Mouse (Mus musculus): ENCODE measurements around the gene Polr3k. TPM values are rescaled to one million over a fixed set of nuclear protein-coding genes. Genes with fewer than 3 reads are reported as not detected.

Polr3k gene
- total RNA-seq (2021): 10 to 100 TPM in 1 of 2 experiments, 1 to 10 TPM in 1; 8.5 to 10.8 TPM
- long read RNA-seq, experiment 1, transcript Polr3k-201 (3 exons, 2,948 nt): major isoform, 47 of 49 reads
- long read RNA-seq, experiment 1, partial matches to known transcripts: 1 of 49 reads
- long read RNA-seq, experiment 1, other reads (novel, unspliced or antisense): 1 of 49 reads
- long read RNA-seq, experiment 2, transcript Polr3k-201 (3 exons, 2,948 nt): major isoform, 35 of 36 reads
- long read RNA-seq, experiment 2, partial matches to known transcripts: 1 of 36 reads
- long read RNA-seq, experiment 2, other reads (novel, unspliced or antisense): 0 of 36 reads

DNA sequence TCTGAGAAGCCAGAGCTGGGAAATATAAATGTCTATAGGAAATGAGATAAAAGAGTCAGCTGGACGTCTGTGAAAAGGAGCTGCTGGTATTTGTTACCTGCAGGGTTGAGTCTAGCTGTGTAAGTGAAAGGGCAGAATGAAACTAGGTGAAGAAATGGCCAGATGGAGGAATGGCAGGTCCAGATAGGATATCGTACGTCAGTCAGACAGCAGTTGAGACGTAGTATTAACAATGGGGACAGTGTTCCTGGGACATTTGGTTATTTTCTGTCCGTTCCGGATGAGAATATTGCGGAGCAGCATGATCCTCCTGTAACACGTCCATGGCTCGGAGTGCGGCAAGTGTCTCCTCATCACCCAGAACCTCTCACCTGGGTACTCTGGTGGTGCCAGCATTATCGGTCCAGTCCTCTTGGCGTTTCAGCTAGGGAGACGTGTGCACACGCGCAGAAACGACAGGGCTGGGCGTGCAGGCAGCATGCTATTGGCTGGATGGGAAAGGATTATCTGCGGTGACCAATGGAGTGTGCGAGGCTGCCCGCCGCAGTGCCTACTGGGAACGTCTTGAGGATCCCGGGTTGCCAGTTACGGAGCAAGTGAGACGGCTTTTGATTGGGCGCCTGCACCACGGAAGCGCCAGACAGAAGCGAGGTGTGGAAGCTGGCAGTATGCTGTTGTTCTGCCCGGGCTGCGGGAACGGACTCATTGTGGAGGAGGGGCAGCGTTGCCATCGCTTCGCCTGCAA, at the start of gene Polr3k:
TSS of gene Polr3k (plus strand) at position 547 of the 745 bp plus-strand sequence.
- DNase-seq (ENCODE audit: low spot score): peak; percentile 91

DNA sequence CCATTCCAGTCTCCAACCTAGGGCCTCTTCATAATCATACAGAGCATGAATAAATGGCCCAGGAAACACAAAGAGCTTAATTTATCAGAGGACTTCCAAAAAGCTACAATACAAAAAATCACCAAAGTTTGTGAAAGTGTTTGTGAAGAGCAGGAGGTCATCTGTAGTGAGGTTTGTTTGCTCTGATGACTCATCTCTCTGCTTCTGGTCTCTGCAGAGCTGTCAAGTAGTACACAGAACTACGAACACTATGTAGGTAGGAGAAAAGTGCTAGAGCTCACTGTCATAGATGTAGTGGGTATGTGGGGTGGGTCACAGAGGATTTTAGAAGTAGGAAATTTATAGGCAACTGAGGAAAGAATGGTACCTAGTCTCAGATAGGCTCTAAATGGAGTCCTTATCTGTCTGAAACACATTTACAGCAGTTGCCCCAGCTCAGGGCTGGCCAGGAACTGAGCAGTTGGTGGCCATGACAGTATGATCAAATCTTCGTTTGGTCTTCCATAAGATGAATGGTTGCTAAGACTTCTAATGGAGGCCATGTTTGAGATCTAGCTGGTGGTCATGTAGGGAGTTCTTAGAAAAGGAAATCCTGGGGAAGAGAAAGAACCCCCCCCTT, 35.0 kb upstream of the Polr3k start:
- DNase-seq (ENCODE audit: low spot score): no peak

GRCm38 (mm10) chr2:181832745-181833144, 31.4 kb upstream of the Polr3k start:
- no peak for DNase-seq (ENCODE audit: low spot score)

DNA sequence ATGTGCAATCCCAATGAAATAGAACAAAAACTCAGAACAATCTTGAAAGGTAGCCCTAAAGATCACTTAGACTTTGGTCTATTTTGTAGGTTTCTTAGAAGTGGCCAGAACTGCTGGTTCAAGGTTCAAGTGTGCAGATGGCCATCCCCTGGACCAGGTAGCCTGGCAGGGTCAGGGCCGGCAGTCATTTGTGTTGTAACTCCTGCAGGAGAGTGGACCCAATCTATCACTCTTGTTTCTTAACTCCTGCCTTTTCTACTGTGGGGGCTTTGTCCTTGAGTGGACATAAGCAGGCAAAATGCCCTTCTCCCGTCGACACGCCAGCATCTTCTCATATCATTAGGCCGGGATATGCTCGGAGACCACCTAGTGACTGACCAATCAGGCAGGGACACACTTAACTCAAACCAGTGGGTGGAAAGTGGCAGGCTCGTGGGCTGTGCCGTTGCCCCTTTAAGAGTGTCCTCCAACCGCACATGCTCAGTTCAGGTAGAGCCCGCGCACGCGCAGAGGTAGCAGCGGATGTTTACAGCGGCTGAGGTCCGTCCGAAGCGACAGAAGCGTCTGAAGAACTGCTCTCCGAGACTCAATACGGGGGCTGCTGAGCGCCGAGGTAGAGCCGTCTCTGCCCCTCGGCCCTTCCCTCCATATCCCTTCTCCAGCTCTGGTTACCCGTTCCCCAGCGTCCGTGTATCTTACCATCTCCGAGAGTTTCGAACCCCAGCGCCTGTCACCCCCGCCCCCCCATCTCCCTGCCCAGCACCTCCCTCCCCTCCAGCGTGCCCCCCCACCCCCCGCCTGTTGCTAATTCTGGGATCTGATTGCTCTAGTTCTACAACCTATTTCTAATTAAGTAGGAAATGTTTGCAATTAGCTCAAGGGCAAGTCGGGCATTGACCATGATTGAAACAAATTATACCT, 26.5 kb upstream of the Polr3k start, which contains the start of gene Pcmtd2:
TSS of gene Pcmtd2 (plus strand) at position 483 of the 921 bp plus-strand sequence.
- DNase-seq (ENCODE audit: low spot score): peak; percentile 94

DNA sequence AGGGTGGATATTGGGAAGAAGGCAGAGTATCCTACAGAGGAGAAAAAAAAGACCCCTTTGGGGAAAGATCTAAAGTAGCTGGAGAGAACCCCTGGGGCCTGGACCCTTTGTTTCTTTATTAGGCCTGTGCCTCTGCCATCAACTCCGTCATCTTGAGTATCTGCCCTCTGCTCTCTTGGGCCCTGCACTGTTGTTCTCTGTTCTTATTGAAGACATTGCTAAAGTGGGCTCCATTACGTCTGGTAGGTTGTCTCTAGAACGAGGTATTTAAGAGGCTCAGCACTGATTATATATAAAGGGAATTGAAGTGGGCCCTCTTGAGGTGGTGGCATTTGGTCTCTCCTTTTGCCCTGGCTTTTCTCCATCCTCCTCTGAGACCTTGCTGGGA, 25.9 kb upstream of the Polr3k start:
- DNase-seq (ENCODE audit: low spot score): no peak

GRCm38 (mm10) chr2:181845709-181846394, 18.3 kb upstream of the Polr3k start:
- no peak for DNase-seq (ENCODE audit: low spot score)

DNA sequence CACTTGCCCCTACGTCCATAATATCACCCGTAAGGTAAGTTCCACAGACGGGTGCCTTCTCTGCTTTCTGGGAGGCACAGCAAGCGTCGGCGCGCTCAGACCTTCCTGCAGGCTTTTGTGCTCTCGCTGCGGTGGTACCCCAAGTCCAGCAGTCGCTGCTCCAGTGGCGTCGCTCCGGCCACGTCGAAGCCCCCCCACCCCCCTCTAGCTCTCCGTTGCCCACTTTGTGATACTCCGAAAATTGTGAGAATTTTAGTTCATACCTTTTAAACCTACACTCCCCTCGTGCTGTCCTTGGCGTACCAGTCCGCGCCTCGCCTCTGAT, 361 bp downstream of the Polr3k start:
- DNase-seq (ENCODE audit: low spot score): no peak

GRCm38 (mm10) chr2:181866931-181867330, 2.8 kb downstream of the Polr3k start:
- peak; percentile 74 for DNase-seq (ENCODE audit: low spot score)

DNA sequence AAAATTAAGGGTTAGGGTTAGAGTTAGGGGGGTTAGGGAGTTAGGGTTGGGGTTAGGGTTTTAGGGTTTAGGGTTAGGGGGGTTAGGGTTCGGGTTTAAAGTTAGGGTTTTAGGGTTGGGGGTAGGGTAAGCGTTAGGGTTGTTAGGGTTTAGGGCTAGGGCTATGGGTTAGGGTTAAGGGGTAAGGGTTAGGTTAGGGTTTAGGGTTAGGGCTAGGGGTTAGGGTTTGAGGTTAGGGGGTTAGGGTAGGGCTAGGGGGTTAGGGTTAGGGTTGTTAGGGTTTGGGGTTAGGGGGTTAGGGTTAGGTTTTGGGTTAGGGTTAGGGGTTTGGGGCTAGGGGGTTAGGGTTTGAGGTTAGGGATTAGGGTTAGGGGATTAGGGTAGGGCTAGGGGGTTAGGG, 6.9 kb downstream of the Polr3k start:
- no peak for DNase-seq (ENCODE audit: low spot score)

- no peak for DNase-seq (ENCODE audit: low spot score)
These were observed 14.8 kb downstream of the Polr3k start for GRCm38 (mm10) chr2:181878903-181879302.

DNA sequence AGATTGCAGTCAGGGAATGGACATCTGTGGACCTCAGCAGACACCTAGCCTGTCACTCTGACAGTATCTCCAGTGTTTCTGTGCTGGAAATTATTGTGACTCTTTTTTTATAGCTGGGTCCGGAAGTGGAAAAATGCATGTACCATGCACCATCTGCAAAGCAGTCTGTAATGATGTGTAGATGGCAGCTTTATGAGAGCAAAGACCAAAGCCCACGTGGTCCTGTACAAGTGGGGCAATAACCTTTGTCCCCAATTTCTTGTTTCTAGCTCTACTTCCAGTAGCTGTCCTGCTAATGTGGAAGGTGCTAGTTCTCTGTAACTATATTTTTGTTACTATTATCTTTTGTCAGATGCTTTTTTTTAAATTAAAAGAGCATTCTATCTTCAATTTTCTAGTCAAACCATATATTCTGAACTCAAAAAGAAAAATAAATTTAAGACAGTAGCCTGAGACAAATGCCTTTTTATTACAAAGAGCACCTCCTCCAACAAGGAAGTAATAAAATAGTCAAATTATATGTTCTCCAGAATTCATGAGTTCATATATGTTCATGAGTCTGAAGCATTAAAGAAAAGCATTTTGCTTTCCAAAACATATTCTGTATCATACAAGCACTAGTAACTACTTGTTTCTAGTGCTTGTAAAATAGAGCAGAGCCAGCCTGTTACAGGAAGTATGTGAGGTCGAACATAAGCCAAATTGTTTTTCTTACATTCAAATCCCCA, 19.0 kb downstream of the Polr3k start:
- DNase-seq (ENCODE audit: low spot score): no peak

- DNase-seq (ENCODE audit: low spot score): no peak
These were observed 53.7 kb downstream of the Polr3k start for GRCm38 (mm10) chr2:181917861-181918260.

- DNase-seq (ENCODE audit: low spot score): peak; percentile 13
These were observed 54.4 kb downstream of the Polr3k start for GRCm38 (mm10) chr2:181918501-181918900.

Other genes starting within 250 kb of the Polr3k start
- not detected for gene Gm29797, start 207.3 kb upstream of the Polr3k start, total RNA-seq (2021)
- 10 to 100 TPM in 1 of 2 experiments, 1 to 10 TPM in 1; 9.7 to 22.1 TPM for gene Sox18, start 192.7 kb upstream of the Polr3k start, total RNA-seq (2021)
- gene Tcea2, start 184.0 kb upstream of the Polr3k start, total RNA-seq (2021): 1 to 10 TPM; 6.6 to 6.9 TPM
- 1 to 10 TPM; 2.4 to 4.3 TPM for gene Rgs19, start 170.4 kb upstream of the Polr3k start, total RNA-seq (2021)
- gene Lkaaear1, start 165.9 kb upstream of the Polr3k start, total RNA-seq (2021): not detected
- not detected for gene Oprl1, start 149.3 kb upstream of the Polr3k start, total RNA-seq (2021)
- not detected for gene Myt1, start 101.0 kb upstream of the Polr3k start, total RNA-seq (2021)
- gene Pcmtd2, start 26.5 kb upstream of the Polr3k start, total RNA-seq (2021): 10 to 100 TPM; 41.5 to 45.8 TPM
- not detected for gene Gm14496, start 126.8 kb downstream of the Polr3k start, total RNA-seq (2021)

All from gastrocnemius, adult 18-20 months (tissue).